Mouse (Mus musculus) ES-CJ7 (cell line): ENCODE measurements around the gene Entpd7.
A peak's percentile ranks its signal among the peaks of the same experiment; 100 is the strongest.

Source experiments
- DNase-seq: peaks from one replicate; pipeline ENCODE4 v3.0.0; 2011; ENCODE audit warnings: low read depth, low spot score

The Entpd7 gene

DNA sequence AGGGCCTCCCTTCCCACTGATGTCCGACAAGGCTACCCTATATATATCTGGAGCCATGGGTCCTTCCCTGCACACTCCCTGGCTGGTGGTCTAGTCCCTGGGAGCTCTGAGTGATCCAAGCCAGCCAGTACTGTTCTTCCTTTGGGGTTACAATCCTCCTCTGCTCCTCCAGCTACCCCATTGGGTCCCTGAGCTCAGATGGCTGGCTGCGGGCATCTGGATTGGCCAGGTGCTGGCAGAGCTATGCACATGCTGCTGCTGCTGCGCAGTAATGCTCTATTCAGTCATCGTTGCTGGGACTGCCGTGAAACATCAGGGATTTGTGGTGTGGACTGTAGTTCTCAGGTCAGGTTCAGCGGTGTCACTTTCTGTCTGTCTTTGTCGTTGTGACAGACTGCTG is 35.3 kb downstream of the Entpd7 start:
- no peak for DNase-seq

DNA sequence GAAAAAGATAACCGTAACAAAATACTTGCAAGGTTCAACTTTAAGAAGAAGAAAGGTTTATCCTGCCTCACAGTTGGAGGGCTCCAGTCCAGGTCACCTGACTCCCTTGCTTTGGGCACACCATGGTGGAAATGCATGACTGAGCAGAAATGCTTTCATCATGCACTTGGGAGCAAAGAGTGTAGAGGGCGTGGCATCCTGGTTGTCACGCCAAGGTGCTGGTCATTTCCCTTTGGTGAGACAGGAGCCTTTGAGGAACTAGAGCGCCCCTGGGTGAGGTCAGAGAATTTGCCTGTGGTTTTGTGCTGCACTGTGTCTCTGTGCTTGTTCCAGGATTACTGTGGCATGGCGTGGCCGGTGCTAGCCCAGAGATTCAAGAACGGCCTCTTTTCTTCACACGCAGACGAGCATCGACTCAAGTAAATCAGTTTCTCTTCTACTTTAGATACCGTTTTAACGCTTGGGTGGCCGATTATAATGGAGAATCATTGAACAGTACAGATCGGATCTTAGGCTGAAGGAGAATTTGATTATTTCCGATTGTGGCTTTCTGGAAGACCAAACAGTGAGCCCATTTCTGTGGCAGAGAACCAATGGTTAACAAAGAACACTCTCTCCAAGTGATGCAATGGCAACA is 37.2 kb downstream of the Entpd7 start:
- DNase-seq, result no peak

DNA sequence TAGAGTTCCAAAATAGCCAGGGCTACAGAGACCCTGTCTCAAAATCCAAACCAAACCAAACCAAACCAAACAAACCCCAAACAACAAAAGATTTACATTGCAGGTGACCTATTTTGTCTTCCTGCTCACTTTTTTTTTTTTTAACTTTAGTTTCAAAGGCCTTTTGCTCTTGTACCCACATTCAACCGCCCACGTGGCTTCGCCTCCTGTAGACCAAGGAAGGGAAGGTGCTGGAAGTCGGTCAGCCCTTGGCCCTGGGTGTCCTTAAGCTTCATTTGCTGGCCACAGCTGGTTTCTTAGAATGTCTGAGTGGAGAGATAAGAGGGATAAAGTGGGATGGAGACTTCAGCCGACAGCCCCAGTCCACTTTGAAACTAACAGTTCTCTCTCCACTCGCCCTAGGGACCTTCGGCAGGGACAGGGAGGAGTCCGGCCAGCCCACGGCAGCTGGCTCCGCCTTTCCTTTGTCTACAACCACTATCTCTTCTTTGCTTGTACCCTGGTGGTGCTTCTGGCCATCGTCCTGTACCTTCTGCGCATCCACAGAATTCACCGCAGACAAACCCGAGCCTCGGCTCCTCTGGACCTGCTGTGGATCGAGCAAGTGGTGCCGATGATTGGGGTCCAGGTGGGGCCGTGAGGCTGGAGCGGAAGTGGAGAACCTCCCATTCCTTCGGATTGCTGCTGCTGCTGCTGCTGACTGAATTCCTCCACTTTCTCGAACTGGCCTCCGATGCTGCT is 40.0 kb downstream of the Entpd7 start:
- DNase-seq, result peak; percentile 28

DNA sequence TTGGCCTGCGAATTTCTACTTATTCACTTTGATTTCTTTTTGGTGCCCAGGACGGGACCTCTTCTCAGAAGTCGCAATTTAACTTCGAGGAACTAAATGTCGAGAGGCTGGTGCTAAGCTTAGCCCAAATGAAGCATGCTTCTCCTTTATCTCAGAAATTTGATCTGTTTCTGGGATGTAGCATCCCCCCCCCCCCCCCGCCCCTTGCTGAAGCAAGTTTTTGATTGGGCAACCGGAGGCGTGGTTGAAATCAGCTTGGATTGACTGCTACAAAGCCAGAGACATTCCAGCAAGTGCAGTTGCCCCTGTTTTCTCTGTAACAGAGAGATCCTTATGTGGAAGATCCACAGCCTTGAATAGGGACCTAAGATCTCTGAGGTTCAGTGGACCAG is 40.6 kb downstream of the Entpd7 start:
- no peak for DNase-seq

DNA sequence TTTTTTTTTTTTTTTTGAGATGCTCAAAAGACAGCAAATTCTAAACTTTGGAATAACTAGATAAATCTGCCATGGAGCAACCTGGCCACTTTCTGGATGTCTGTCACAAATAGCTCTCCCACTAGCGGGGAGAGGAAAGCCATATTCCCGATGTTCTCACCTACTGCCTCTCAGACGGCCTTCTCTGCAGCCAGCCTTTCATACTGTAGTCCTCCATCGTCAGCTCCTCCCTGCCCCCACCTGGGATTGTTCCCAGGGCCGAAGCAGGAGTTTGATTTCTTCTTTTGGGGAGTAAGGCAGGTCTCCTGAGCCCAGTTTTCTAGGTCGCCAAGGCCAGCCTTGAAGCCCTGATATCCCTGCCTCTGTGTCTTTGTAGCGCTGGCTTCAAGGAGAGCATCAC is 41.7 kb downstream of the Entpd7 start:
- no peak for DNase-seq

DNA sequence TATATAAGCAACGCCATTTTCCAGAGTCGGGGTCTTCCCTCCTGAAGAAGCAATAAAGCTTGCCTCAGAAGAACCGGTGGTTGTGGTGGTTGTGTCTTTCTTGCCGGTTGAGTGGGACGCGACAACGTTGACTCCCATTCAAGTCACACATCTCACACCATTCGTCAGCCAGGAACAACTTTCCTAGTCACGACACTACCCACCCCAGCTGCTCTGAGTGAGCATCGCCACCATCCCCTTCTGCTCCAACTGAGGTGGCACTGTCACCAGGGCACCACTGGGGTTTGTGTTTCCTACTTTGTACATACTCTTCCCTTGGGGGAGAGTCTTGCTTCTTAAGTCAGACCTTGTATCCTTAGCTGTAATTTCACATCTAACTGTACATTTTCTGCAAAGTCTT is 48.9 kb downstream of the Entpd7 start:
- DNase-seq, result no peak

DNA sequence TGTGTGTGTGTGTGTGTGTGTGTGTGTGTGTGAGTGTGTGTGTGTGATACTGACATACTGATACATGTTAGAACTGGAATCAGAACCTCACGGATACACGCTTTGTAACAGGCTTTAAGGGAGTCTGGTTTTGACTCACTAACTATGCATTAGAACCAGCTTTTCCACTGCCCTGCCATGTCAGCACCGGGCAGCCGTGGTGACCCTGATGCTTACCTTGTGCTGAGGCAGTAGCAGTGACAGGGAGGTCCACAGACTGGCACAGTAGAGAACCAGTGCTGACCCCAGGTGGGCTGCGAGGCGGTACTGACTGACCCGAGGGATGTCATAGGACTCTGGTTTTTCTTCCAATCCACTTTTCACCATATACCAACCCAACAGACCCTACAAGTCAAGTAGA is 53.9 kb downstream of the Entpd7 start:
- DNase-seq, result no peak

DNA sequence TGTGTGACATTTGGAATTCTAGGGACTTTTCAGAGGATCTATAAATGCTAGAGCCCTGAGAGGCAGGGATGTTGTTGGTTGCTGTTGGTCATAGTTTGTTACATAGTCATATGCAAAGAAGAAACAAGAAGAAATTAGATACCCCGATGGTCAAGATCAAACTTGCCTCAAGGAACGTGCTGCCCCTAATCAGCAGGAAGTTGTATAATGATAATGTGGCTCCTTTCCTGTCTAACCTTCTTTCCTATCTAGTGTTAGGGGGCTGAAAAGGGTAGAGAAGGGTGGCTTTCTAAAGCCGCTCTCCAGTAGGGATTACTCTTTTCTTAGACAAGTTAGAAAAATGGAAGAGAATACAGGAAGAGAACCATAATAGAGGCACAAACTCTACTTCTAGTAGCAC is 56.3 kb downstream of the Entpd7 start:
- no peak for DNase-seq

DNA sequence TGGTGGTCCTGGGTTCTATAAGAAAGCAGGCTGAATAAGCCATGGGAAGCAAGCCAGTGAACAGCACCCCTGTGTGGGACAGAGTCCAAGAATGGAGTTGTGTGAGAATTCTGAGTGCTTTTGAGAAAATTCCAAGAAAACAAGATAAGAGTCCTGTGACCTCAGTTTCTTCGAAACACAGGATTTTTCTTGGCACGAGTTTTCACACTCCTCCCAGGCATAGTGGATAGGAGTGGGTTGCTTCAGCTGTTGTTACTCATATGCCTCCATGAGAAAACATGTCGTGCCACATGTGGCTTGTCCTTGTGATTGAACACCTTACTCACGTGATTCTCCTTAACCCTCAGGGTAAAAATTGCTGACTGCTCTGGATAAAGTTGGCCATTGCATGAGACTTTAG is 58.4 kb downstream of the Entpd7 start:
- no peak for DNase-seq

DNA sequence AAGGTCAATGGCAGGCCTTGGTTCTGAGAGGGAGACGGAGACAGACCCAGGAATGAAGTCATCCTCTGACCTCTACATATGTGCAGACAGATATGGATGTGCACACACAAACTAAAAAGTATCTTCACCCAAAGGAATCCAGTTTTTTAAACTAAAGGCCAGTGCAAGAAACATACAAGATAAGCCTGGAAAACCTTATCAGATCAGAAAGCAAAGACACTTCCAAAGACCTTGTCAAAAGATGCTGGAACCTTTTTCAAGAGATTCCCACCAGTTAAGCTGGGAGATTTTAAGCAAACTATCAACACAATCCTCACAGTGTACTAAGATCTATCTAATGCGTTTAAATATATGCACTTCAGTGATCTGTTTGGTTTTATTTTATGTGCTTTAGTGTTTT is 60.5 kb downstream of the Entpd7 start:
- no peak for DNase-seq

DNA sequence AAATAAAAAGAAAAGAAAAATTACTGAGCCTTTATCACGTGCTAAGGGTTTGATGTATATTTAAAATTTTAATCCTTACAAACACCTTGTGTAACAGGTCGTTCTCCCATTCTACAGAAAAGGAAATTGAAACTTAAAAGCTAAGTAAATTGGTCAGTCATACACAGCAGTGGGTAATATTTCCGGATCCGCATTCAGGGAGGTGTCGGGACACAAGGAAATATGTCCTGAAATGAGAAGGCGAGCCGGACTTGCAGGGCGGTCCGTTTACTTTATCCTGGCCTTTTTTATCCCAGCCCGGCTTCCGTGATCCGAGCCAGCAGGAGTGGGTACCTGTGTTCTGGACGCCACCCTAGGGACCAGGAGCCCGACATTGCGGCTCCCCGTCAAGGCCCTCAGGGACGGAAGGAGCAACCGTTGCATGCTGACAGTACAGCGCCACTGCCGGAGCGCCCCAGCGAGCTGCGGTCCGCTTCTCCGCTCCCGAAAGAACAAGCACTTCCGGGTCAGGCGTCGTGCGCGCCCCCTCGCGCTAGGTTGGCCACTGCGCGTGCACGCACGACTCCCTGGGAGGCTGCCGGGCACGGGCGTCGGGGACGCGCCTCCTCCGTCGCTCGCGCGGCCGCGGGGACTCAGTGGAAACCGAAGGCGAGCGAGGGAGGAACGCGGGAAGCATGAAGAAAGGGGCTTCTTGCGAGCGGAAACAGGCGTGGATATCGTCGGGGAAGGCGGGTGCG is 63.2 kb downstream of the Entpd7 start, which contains the start of the genes Cutc and Cox15:
Gene Cutc, plus strand, starts transcription at position 508 of the 737 bp plus-strand sequence.
Gene Cox15, minus strand, starts transcription at position 512 of the 737 bp plus-strand sequence.
- DNase-seq, result peak; percentile 96

DNA sequence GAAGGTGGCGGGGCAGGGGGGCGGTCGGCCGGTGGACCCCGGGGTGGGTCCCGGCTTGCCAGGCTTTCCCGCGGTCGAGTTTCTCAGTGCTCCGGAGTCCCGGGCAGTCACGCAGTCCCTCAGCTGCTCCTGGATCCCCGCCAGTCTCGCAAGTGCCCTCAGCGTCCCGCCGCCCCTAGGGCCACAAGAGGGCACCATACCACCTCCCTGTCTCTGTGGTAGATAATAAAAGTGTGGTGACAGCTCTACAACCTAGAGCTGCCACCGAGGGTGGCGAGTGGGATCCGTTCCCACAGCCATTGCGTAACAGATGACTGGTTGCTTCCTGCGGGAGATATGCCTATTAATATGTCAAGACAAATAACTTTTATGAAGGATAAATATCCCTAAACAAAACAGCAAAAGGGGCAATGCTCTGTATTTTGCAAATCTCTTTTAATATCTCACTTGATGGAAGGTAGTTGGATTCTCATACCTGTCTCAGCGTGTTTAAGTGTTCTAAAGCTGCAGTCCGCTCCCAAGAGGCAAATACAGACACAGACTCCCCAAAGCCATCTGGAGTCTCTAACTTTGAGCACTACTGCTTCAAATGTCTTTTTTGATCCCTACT is 63.9 kb downstream of the Entpd7 start:
- DNase-seq, result peak; percentile 88

DNA sequence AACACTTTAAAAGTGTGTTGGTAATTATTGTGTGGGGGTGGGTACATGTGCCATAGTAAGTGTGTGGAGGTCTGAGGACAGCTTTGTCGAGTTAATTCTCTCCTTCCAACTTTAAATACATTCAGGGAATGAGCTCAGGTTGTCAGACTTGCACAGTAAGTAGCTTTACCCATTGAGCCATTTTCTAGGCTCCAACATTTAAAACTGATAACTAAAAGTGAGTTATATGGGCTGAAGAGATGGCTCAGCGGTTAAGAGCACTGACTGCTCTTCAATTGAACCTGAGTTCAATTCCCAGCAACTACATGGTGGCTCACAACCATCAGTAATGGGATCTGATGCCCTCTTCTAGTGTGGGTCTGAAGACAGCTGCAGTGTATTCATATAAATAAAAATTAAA is 64.8 kb downstream of the Entpd7 start:
- no peak for DNase-seq

DNA sequence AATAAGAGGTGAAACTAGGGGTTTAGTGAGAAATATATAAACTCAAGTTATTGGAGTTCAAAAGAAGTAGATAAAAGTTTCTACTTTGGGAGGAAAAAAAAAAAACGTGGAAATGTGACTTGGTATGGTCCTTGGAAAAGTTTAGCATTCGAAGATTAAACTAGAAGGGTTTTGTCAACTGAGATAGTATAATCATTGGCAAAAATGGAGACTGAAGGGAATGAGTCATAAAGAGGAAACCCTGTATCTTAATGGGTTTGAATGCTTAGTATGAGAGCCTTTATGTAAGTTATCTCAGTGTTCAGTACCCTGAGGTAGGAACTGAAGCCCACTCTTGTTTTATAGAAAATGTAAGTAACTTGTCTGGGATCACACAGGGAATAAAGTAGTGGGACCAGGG is 65.4 kb downstream of the Entpd7 start:
- no peak for DNase-seq

DNA sequence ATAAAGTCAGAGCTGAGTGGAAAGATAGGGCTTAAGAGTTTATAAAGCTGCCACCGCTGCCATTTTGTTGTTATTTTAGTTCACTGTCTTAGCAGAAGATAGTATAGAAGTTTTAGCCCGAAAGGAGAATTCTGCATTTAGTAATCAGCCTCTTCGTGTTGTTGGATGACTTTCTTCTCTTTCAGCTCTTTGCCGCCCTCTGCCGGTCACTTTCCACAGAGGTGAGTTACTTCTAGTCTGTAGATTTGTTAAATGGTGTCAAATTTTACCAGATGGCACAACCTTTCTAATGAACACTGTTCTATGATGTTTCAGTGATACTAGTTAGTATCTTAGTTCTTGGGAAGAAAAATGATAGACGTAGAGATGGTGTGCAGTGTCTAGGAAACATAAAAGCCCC is 71.0 kb downstream of the Entpd7 start:
- peak; percentile 77 for DNase-seq

DNA sequence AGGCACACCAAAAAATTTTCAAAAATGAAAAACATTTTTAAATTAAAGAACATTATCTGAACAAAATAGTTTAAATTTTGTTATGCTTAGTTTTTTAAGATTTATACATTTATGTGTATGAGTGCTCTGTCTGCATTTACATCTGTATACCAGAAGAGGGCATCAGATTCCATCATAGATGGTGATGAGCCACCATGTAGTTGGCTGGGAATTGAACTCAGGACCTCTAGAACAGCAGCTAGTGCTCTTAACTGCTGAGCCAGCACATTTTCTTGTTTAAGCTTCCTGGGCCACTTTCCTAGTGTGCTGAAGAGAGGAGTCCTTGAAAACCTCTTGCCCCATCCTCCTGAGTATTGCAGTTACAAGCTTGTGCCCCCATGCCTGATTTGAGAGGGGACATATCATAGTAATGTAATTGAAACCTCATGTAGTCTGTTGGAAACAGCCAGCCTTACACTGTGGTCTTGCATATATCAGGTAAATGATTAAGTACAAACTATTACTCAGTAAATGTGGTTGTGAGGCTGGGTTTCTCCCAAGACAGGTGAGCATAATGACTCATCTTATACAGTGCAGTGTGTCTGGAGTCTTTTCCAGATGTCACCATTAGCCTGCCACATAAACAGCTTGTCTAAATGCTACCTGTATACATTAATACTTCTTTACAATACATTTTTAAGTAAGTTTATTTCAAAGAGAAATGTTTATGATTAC is 72.2 kb downstream of the Entpd7 start:
- DNase-seq, result peak; percentile 26

DNA sequence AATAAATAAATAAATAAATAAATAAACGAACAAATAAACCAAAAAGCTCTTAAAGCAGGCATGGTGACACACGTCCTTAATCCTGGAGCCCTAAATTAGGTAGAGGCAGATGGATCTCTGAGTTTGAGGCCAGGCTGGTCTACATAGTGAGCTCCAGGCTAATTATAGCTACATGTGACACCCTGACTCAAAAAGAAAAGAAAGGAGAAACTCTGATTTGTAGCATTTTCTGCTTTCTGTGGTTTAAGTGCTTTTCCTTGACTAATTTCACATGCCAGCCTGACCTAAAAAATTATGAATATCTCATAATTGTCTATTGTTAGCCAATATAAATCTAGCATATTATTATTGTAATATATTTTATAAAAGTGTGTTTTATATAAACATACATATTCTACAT is 72.9 kb downstream of the Entpd7 start:
- DNase-seq, result no peak

DNA sequence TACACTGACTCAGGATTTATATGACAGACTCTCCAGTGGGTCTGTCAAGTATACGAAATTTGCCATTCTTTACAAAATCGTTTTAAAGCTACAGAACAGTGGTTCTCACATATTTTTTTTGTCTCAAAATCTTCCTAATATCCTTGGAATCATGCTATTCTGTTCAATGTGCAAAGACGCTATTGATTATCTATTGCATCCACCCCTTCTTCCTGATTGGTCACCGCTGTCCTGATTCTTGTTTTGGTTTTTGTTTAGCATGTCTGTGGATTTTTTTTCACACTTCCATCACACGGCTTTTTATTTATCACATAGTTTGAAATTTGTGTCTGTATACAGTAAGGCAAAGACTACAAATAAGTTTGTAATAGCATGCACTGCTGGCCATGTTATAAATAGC is 77.0 kb downstream of the Entpd7 start:
- no peak for DNase-seq

DNA sequence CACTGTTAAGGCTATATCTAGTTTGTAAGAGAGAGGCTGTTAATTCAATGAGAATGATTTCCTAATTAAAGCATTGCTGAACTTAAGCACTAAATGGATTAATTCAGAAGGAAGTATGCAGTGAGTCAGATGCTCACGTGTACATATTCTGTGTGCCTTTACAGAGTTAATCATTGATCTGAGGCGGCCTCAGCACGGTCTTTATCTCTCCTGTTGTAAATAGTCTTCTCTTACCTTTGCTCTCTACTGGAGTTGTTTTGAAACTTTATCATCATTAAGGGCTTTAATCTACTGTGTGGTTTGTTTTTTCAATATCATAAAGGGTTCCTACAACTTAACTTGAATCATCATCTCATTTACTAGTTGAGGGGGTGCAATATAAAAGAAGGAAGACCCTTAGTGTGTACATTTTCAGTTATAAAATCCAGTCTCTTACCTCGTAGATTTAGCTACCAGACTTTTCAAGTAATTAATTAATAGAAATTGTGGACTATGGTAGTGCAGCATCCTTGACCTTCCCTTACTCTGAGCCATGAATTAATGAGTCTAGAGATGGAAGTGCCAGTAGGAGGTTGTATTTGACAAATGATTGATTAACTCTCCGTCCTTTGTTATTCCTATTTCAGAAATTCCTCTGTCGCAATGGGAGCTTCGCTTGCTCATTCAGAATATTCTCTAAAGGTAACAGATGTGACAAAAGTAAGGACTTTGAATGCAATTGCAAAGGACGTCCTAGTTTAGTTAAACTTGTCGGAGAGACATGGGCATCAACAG is 78.3 kb downstream of the Entpd7 start:
- DNase-seq, result peak; percentile 5

DNA sequence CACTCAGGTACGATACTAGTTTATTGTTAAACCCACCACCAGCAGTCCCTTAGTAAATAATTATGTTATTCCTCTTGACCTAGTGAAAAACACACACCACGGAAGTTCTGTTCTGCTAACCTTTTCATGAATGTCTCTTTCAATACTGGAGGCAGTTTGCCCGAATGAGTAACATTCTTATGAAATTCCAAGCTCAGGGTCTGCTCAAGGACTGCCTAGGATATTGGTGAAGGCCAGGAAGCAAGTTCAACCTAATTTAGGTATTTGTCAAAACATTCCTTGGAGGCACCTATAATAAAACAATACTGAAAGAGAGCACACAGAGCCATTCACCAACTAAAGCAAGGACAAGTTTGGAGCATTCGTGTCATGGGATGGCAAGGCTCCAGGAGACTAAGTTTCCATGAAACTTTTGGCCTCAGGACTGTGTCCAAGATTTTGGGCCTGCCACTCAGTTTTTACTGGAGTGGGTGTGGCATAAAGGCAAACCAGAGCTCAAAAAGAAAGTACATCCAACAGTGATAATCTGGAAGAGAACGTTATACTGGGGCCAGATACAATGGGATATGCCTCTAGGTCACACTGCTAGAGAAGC is 80.0 kb downstream of the Entpd7 start:
- DNase-seq, result no peak
